8 mouse cellular contexts compared by ENCODE assay signal in the genomic region with DNA sequence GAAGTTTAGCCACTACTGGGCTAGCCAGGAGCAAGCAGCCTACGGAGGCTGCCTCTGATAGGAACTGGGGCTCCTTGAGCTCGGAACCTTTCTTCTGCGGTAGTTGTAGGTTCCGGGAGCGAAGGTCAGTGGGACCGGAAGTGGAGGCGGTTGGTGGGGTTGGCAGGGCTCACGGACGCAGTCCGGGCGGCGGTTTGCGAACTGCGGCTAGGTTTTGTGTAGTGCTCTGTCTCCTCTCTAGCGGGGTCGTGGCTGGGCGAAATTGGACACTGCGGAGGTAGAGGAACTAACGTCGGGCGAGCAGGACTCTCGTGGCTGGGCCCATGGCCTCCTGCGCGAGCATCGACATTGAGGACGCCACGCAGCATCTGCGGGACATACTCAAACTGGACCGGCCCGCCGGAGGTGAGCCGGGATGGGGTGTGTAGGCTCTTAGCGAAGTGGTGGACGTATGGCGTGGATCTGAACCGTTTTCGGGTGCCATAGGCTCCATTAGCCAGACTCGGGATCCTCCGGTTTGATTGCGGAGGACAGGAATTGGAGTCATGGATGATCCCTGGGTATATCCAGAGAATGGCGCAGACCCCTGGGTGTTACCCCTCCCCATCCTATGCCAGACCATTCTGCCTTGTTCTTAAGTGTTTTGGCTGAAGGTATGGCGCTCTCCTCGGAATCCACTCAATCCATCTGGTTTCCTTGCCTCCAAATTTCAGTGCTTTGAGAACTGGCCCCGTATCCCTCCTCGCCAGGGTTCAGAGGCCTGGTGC. TPM values are rescaled to one million over a fixed set of nuclear protein-coding genes. Genes with fewer than 3 reads are reported as not detected.
DNase-seq lines count a peak whose midpoint lies in the region; ATAC-seq and TF ChIP-seq lines count a peak whose summit lies in the region.

Gene Edc4, plus strand, starts transcription at position 128 of the 767 bp plus-strand sequence.

- peak within 1 kb of the TSS; percentile 77 for H3K4me2 ChIP-seq in intestine, postnatal 0 days (replicated peaks; ENCODE audit: low read depth)
- H3K4me2 ChIP-seq in midbrain, embryonic 12.5 days (replicated peaks): peak within 1 kb of the TSS; percentile 92

- peak within 1 kb of the TSS; percentile 95 for H3K4me3 ChIP-seq in embryonic facial prominence, embryonic 10.5 days
- peak within 1 kb of the TSS; percentile 78 for H3K4me3 ChIP-seq in intestine, postnatal 0 days (ENCODE audit: low read depth, low read length)
- H3K4me3 ChIP-seq in limb, embryonic 10.5 days: peak within 1 kb of the TSS; percentile 69
- peak within 1 kb of the TSS; percentile 92 for H3K4me3 ChIP-seq in midbrain, embryonic 12.5 days

- DNase-seq in left cerebral cortex, adult 18-20 months (ENCODE audit: low spot score in 2 of 2): peak; percentile 84
- no peak for DNase-seq in left cerebral cortex, adult 11 months (ENCODE audit: low spot score)
- DNase-seq in embryonic facial prominence, embryonic 10.5 days (ENCODE audit: low spot score): peak; percentile 87
- DNase-seq in limb, embryonic 10.5 days (ENCODE audit: low spot score): peak; percentile 91
- DNase-seq in skeletal muscle tissue, adult 2 months (ENCODE audit: low read depth, low spot score): peak; percentile 66

- peaks cover 66% of the 10 kb centered on the region for H3K36me3 ChIP-seq in embryonic facial prominence, embryonic 10.5 days (replicated peaks)
- peaks cover 56% of the 10 kb centered on the region for H3K36me3 ChIP-seq in intestine, postnatal 0 days (ENCODE audit: control insufficient read depth, insufficient read depth)
- H3K36me3 ChIP-seq in limb, embryonic 10.5 days: peaks cover 67% of the 10 kb centered on the region
- H3K36me3 ChIP-seq in midbrain, embryonic 12.5 days: peaks cover 54% of the 10 kb centered on the region

- H3K9ac ChIP-seq in intestine, postnatal 0 days (ENCODE audit: low read depth, low read length): peak within 1 kb of the TSS; percentile 81
- peak within 1 kb of the TSS; percentile 92 for H3K9ac ChIP-seq in midbrain, embryonic 12.5 days (replicated peaks)

- H3K27me3 ChIP-seq in embryonic facial prominence, embryonic 10.5 days (replicated peaks; ENCODE audit: low read depth, poor library complexity, severe bottlenecking): no peaks in the 10 kb centered on the region
- no peaks in the 10 kb centered on the region for H3K27me3 ChIP-seq in intestine, postnatal 0 days (replicated peaks; ENCODE audit: control insufficient read depth, insufficient read depth, low read length)
- no peaks in the 10 kb centered on the region for H3K27me3 ChIP-seq in limb, embryonic 10.5 days (ENCODE audit: low read depth, poor library complexity, severe bottlenecking)
- H3K27me3 ChIP-seq in midbrain, embryonic 12.5 days: no peaks in the 10 kb centered on the region

- WGBS in embryonic facial prominence, embryonic 10.5 days: under 1% methylated on average over 45 of the region's 45 CpGs
- WGBS in intestine, postnatal 0 days: under 1% methylated on average over 45 of the region's 45 CpGs
- WGBS in limb, embryonic 10.5 days: 1% methylated on average over 45 of the region's 45 CpGs
- WGBS in midbrain, embryonic 12.5 days: under 1% methylated on average over 45 of the region's 45 CpGs

- peaks cover 30% of the 10 kb centered on the region for H3K4me1 ChIP-seq in embryonic facial prominence, embryonic 10.5 days
- 0 out of 2 replicates have a peak, but pooled peaks cover 5% of the 10 kb centered on the region for H3K4me1 ChIP-seq in intestine, postnatal 0 days (replicated peaks; ENCODE audit: control insufficient read depth, insufficient read depth, low read length)
- H3K4me1 ChIP-seq in limb, embryonic 10.5 days: peaks cover 18% of the 10 kb centered on the region
- H3K4me1 ChIP-seq in midbrain, embryonic 12.5 days: peaks cover 26% of the 10 kb centered on the region

- H3K9me3 ChIP-seq in embryonic facial prominence, embryonic 10.5 days: no peaks in the 10 kb centered on the region
- H3K9me3 ChIP-seq in intestine, postnatal 0 days (ENCODE audit: control insufficient read depth): no peaks in the 10 kb centered on the region
- no peaks in the 10 kb centered on the region for H3K9me3 ChIP-seq in limb, embryonic 10.5 days (replicated peaks)
- H3K9me3 ChIP-seq in midbrain, embryonic 12.5 days: no peaks in the 10 kb centered on the region

- TF ChIP-seq CTCF in intestine, postnatal 0 days (IDR thresholded peaks at IDR 0.05; ENCODE audit: low read depth): no peak

- peak within 1 kb of the TSS; percentile 90 for H3K27ac ChIP-seq in embryonic facial prominence, embryonic 10.5 days (replicated peaks)
- no peak within 1 kb of the TSS for H3K27ac ChIP-seq in intestine, postnatal 0 days (ENCODE audit: low read depth, low read length)
- H3K27ac ChIP-seq in limb, embryonic 10.5 days: peak within 1 kb of the TSS; percentile 86
- peak within 1 kb of the TSS; percentile 49; the same call in 1 of the 2 replicates for H3K27ac ChIP-seq in midbrain, embryonic 12.5 days (replicated peaks)

- peak; percentile 98 for ATAC-seq in granulocyte monocyte progenitor cell, adult 5-6 weeks (replicated peaks; ENCODE audit: poor library complexity, severe bottlenecking)
- peak; percentile 89 for ATAC-seq in intestine, postnatal 0 days
- ATAC-seq in midbrain, embryonic 12.5 days (ENCODE audit: low FRiP score, low read depth): peak; percentile 80

RNA-seq across cellular contexts. Expression of gene Edc4, which starts in this region (rescaled TPM):
- total RNA-seq in left cerebral cortex, adult 18-20 months (2021): 10 to 100 TPM; 62.8 to 65.0 TPM
- 69.8 and 78.4 TPM in 2 replicates for polyA plus RNA-seq in embryonic facial prominence, embryonic 10.5 days (2016; fragmentation: Nextera tagmentation; extraction: Ambion mirVana)
- total RNA-seq in granulocyte monocyte progenitor cell, adult 5-6 weeks (2014; fragmentation: Nextera tagmentation): 26.7 and 29.3 TPM in 2 replicates
- 26.4 and 42.3 TPM in 2 replicates for total RNA-seq in granulocyte monocyte progenitor cell, adult 5-6 weeks (2017)
- polyA plus RNA-seq in intestine, postnatal 0 days (2015; fragmentation: Nextera tagmentation; extraction: Ambion mirVana): 9.8 and 11.5 TPM in 2 replicates
- polyA plus RNA-seq in limb, embryonic 10.5 days (2016; fragmentation: Nextera tagmentation; extraction: Ambion mirVana): 75.1 and 76.6 TPM in 2 replicates
- 73.3 and 75.9 TPM in 2 replicates for polyA plus RNA-seq in midbrain, embryonic 12.5 days (2016; fragmentation: Nextera tagmentation; extraction: Ambion mirVana)
